Mouse (Mus musculus): ENCODE data around the gene Glcci1.

DNA sequence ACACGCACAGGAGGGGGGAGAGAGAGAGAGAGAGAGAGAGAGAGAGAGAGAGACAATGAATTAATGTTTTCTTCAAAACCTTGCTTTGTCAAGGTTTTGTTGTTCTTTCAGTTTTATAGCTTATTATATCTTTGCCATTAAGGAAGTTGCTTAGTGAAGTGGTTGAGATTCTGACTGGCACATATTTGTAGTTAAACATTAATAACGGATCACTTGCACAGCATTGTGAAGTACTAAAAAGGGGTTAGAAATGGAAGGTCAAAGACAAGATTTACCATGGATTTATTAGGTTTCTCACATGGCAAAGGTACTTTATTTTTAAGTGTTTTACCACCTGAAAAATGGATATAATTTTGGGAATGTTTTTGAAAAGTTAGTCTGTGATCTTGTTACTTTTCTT, 51.3 kb downstream of the Glcci1 start:
- TF ChIP-seq CEBPB (IDR thresholded peaks at IDR 0.05; ENCODE audit: insufficient read depth, poor library complexity, severe bottlenecking) (no peak), MAX (IDR thresholded peaks at IDR 0.05; ENCODE audit: low read depth) (no peak), POLR2A (IDR thresholded peaks at IDR 0.05; ENCODE audit: insufficient read length, low read depth) (no peak), MYOG (IDR thresholded peaks at IDR 0.05; ENCODE audit: control insufficient read depth in 1 of 3, insufficient read depth in 1 of 3, insufficient read length in 2 of 3, low read depth in 2 of 3) (no peak), MYOD1 (IDR thresholded peaks at IDR 0.05; ENCODE audit: control insufficient read depth in 1 of 3, insufficient read length in 2 of 3, low read depth in 2 of 3) (no peak), E2F4 (IDR thresholded peaks at IDR 0.05; ENCODE audit: insufficient read depth) (no peak), SRF (IDR thresholded peaks at IDR 0.05; ENCODE audit: control insufficient read depth, insufficient read length, low read depth) (no peak), POLR2AphosphoS2 (IDR thresholded peaks at IDR 0.05; ENCODE audit: insufficient read length, low read depth) (no peak)
